Mouse (Mus musculus) stomach, postnatal 0 days (tissue): ENCODE results near the gene Etfa.

Experiments
- CTCF ChIP-seq: IDR thresholded peaks from 2 replicates; pipeline ENCODE4 v1.5.1; 2016; ENCODE audit warnings: antibody characterized with exemption, low read depth, mild to moderate bottlenecking, moderate library complexity
- EP300 ChIP-seq: optimal IDR thresholded peaks from 2 replicates; pipeline ENCODE3; 2016; ENCODE audit warnings: antibody characterized with exemption

DNA sequence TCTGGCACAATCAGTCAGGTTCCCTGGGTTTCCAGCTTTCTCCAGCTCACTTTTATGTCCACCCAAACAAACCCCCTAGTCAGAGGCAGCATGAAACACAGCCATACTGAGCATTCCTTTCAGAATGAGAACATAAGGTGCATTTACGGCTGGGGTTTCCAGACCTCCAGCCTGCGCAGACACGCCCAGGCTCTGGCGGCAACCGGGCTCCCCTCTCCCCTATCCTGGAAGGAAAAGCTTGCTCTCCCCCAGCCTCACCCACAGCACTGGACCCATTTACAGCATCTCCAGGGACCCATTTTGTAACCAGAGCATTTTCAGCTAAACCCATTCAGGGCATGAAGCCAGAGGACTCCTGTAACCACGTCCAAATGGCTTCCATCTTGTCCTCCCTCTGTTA is 62.0 kb downstream of the Etfa start:
- no peak for TF ChIP-seq CTCF
- TF ChIP-seq EP300 = no peak
